Comparison of ENCODE assay signal across 8 mouse cellular contexts in genomic region chr3:98383024-98383790, GRCm38 (mm10). TPM values are rescaled to one million over a fixed set of nuclear protein-coding genes. Genes with fewer than 3 reads are reported as not detected.
DNase-seq lines count a peak whose midpoint lies in the region; ATAC-seq lines count a peak whose summit lies in the region.

No protein-coding gene starts in this region.

- DNase-seq in neural tube, embryonic 11.5 days (ENCODE audit: low spot score) = peak; percentile 24
- DNase-seq in neural tube, embryonic 10.5 days (ENCODE audit: extremely low spot score, low spot score) = no peak
- peak; percentile 68 for DNase-seq in cerebellum, postnatal 10 days
- no peak for DNase-seq in right cerebral cortex, postnatal 10 days (ENCODE audit: low spot score in 2 of 2)
- DNase-seq in spleen, postnatal 14 days (ENCODE audit: low spot score in 2 of 2) = no peak

- peak overlapping the region; percentile 75 for H3K4me2 ChIP-seq in neural tube, embryonic 11.5 days (ENCODE audit: low read depth)
- peak overlapping the region; percentile 87 for H3K4me2 ChIP-seq in hindbrain, embryonic 15.5 days
- peak overlapping the region; percentile 62 for H3K4me2 ChIP-seq in midbrain, embryonic 16.5 days (ENCODE audit: low read length)

- peaks cover 8% of the 10 kb centered on the region for H3K4me1 ChIP-seq in neural tube, embryonic 11.5 days (ENCODE audit: control insufficient read depth, insufficient read depth, low read length)
- peaks cover 41% of the 10 kb centered on the region for H3K4me1 ChIP-seq in hindbrain, embryonic 15.5 days (replicated peaks)
- H3K4me1 ChIP-seq in midbrain, embryonic 16.5 days (ENCODE audit: control insufficient read depth, insufficient read depth, low read length) = peaks cover 30% of the 10 kb centered on the region

- peak overlapping the region; percentile 96 for H3K9ac ChIP-seq in neural tube, embryonic 11.5 days (ENCODE audit: low read length)
- H3K9ac ChIP-seq in hindbrain, embryonic 15.5 days = peak overlapping the region; percentile 91
- H3K9ac ChIP-seq in midbrain, embryonic 16.5 days (ENCODE audit: low read depth, low read length) = peak overlapping the region; percentile 98

- ATAC-seq in neural tube, embryonic 11.5 days (ENCODE audit: insufficient read depth, low FRiP score, low TSS enrichment) = peak; percentile 39
- ATAC-seq in hindbrain, embryonic 15.5 days (ENCODE audit: low FRiP score, low read depth) = peak; percentile 52
- ATAC-seq in midbrain, embryonic 16.5 days = peak; percentile 54
- no peak for ATAC-seq in inflammation-experienced regulatory T-cells, adult 6 months

- H3K27ac ChIP-seq in neural tube, embryonic 11.5 days (ENCODE audit: low read depth, low read length) = peak overlapping the region; percentile 51
- peak overlapping the region; percentile 92 for H3K27ac ChIP-seq in hindbrain, embryonic 15.5 days (replicated peaks)
- peak overlapping the region; percentile 92 for H3K27ac ChIP-seq in midbrain, embryonic 16.5 days (ENCODE audit: low read length)

- no peaks in the 10 kb centered on the region for H3K36me3 ChIP-seq in neural tube, embryonic 11.5 days (ENCODE audit: control insufficient read depth, insufficient read depth, low read length)
- H3K36me3 ChIP-seq in hindbrain, embryonic 15.5 days = no peaks in the 10 kb centered on the region
- H3K36me3 ChIP-seq in midbrain, embryonic 16.5 days (ENCODE audit: control insufficient read depth, insufficient read depth, low read length) = no peaks in the 10 kb centered on the region

- WGBS in neural tube, embryonic 11.5 days = 11% methylated on average over 21 of the region's 21 CpGs
- WGBS in hindbrain, embryonic 15.5 days = 6% methylated on average over 21 of the region's 21 CpGs
- 5% methylated on average over 21 of the region's 21 CpGs for WGBS in midbrain, embryonic 16.5 days

- H3K27me3 ChIP-seq in neural tube, embryonic 11.5 days (ENCODE audit: control insufficient read depth, insufficient read depth, low read length) = no peaks in the 10 kb centered on the region
- no peaks in the 10 kb centered on the region for H3K27me3 ChIP-seq in hindbrain, embryonic 15.5 days
- H3K27me3 ChIP-seq in midbrain, embryonic 16.5 days (ENCODE audit: control insufficient read depth, insufficient read depth, low read depth, low read length) = no peaks in the 10 kb centered on the region

- H3K9me3 ChIP-seq in neural tube, embryonic 11.5 days (ENCODE audit: control insufficient read depth, low read length) = no peaks in the 10 kb centered on the region
- H3K9me3 ChIP-seq in hindbrain, embryonic 15.5 days = no peaks in the 10 kb centered on the region
- no peaks in the 10 kb centered on the region for H3K9me3 ChIP-seq in midbrain, embryonic 16.5 days (replicated peaks; ENCODE audit: control insufficient read depth, low read length, poor library complexity, severe bottlenecking)

- H3K4me3 ChIP-seq in neural tube, embryonic 11.5 days (ENCODE audit: low read depth, low read length) = peak overlapping the region; percentile 89
- peak overlapping the region; percentile 81 for H3K4me3 ChIP-seq in hindbrain, embryonic 15.5 days
- H3K4me3 ChIP-seq in midbrain, embryonic 16.5 days (ENCODE audit: low read depth, low read length) = peak overlapping the region; percentile 74

RNA-seq across cellular contexts. Expression of gene Zfp697, which starts 0.9 kb away (rescaled TPM):
- 11.7 TPM in 2 replicates for polyA plus RNA-seq in neural tube, embryonic 11.5 days (2014; fragmentation: Nextera tagmentation; extraction: Ambion mirVana)
- polyA plus RNA-seq in hindbrain, embryonic 15.5 days (2015; fragmentation: Nextera tagmentation; extraction: Ambion mirVana) = 14.7 and 17.3 TPM in 2 replicates
- polyA plus RNA-seq in midbrain, embryonic 16.5 days (2015; fragmentation: Nextera tagmentation; extraction: Ambion mirVana) = 17.7 and 18.2 TPM in 2 replicates
- polyA plus RNA-seq in inflammation-experienced regulatory T-cells, adult 6 months (2017; shearing (Covaris generic)) = not detected

RNA-seq across cellular contexts. Expression of gene Phgdh, which starts 43.4 kb away (rescaled TPM):
- 315 and 321 TPM in 2 replicates for polyA plus RNA-seq in neural tube, embryonic 11.5 days (2014; fragmentation: Nextera tagmentation; extraction: Ambion mirVana)
- polyA plus RNA-seq in hindbrain, embryonic 15.5 days (2015; fragmentation: Nextera tagmentation; extraction: Ambion mirVana) = 179 and 188 TPM in 2 replicates
- 105 and 137 TPM in 2 replicates for polyA plus RNA-seq in midbrain, embryonic 16.5 days (2015; fragmentation: Nextera tagmentation; extraction: Ambion mirVana)
- 100 to 1,000 TPM in 2 of 3 experiments, 10 to 100 TPM in 1; 88.7 to 105 (median 101) TPM for polyA plus RNA-seq in inflammation-experienced regulatory T-cells, adult 6 months (2017; shearing (Covaris generic))

Comparison
In these comparisons a context has a peak if more than half of its experiments do, and no peak if none do; other contexts are left out.
1. DNase-seq: peak in neural tube, embryonic 11.5 days (single experiment) and cerebellum, postnatal 10 days (2 of 2); none in neural tube, embryonic 10.5 days (single experiment), right cerebral cortex, postnatal 10 days (0 of 2) and spleen, postnatal 14 days (0 of 2).
2. RNA of gene Zfp697, which starts 0.9 kb away (polyA plus RNA-seq): 17.7 to 18.2 TPM in midbrain, embryonic 16.5 days, 14.7 to 17.3 TPM in hindbrain, embryonic 15.5 days and 11.7 TPM in neural tube, embryonic 11.5 days; not detected in inflammation-experienced regulatory T-cells, adult 6 months; every median in the first group is over 10 times any median in the second.
3. Peak in every context shown above with its lines, with median percentiles within 50 percentile points of each other: H3K27ac ChIP-seq, H3K4me2 ChIP-seq, H3K4me3 ChIP-seq and H3K9ac ChIP-seq.